Mouse (Mus musculus): ENCODE results near the gene Tenm4.

DNA sequence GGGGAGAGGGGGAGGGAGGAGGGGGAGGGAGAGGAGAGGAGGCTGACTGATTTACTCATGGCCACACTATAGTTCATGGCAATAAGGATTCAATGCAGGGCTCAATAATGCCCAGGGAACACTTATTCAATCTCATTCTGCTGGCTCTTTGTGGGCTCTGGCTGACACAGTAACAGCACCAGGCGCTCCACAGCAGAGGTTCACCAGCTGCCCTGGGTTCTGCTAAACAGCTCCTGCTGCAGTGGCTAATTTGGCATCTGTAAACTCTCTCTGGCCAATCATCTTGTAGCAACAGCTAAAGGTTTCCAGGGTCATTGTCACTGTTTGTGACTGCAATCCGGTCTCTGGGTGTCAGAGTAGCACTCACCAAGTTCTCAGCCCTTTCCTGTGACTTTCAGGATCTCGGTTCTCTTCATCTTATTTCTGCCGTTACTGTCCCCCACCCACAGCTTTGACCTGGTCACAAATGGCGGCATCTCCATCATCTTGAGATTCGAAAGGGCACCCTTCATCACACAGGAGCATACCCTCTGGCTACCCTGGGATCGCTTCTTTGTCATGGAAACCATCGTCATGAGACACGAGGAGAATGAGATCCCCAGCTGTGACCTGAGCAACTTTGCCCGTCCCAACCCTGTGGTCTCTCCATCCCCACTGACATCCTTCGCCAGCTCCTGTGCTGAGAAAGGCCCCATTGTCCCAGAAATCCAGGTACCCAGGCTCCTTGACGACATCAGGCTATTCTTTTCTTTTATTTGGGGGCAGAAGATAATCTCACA lies 671.6 kb downstream of the Tenm4 start:
- TF ChIP-seq CTCF (IDR thresholded peaks at IDR 0.05; ENCODE audit: low read depth) (no peak), EP300 (IDR thresholded peaks at IDR 0.05; ENCODE audit: low read depth) (no peak)

All from liver, embryonic 14.5 days (tissue).